Mouse (Mus musculus): ENCODE measurements around the gene Dbil5. TPM values are rescaled to one million over a fixed set of nuclear protein-coding genes. Genes with fewer than 3 reads are reported as not detected.

Dbil5 gene
- polyA plus RNA-seq, 1 experiment from 2014 or later = not detected

DNA sequence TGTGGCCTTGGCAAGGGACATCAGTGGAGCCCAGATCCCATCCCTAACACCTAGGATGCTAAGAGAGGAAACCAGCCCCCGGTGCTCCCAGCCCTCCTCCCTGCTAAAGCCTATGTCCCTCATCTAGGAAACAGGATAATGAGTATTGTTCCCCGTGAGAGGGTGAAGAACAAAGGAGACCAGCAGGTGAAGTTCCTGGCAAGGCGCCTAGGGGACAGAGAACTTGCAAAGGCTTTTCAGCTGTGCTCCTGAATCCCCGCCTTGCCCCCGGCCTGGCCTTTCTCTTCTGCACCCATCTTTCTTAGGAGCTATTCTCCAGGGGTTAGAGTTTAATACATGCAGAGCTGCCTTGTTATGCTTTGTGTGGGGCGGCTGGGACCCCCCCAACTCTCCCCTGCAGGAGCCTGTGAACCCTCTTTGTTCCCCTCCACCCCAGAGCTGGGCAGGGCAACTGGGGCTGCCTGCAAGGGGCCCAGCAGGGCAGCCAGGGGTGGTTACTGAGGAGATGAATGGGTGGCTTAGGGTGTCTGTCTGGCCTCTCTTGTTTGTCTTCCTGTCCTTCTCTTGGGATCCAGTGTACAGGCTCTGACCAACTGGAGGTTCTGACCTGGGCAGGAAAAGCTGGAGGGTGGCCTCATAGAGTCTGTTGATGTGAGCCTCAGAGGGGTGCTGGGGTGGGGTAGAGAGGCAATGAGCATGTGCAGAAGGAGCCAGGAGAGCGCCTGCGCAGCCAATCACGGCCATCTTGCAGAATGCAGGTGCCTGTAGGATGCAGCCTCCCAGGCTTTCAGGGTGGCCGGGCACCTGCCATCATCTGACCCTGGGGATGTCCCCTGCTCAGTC lies 43.0 kb downstream of the Dbil5 start:
- Histone ChIP-seq H3K4me1 (replicated peaks; ENCODE audit: control insufficient read depth, insufficient read depth, low read length) (peaks cover 32% of the 10 kb centered on the region), H3K27me3 (ENCODE audit: control insufficient read depth, insufficient read depth, low read length) (no peaks in the 10 kb centered on the region), H3K36me3 (ENCODE audit: control insufficient read depth, insufficient read depth, low read length) (no peaks in the 10 kb centered on the region), H3K4me3 (ENCODE audit: low read depth, low read length) (no peak overlapping the region), H3K9ac (ENCODE audit: low read depth, low read length) (peak overlapping the region; percentile 17; the same call in 1 of the 2 replicates), H3K9me3 (ENCODE audit: control insufficient read depth, low read length) (no peaks in the 10 kb centered on the region), H3K27ac (ENCODE audit: low read depth, low read length) (peak overlapping the region; percentile 49), H3K4me2 (replicated peaks; ENCODE audit: low read depth, low read length) (no peak overlapping the region; the same call in 1 of the 2 replicates)
- ATAC-seq (ENCODE audit: low FRiP score) (no peak), DNase-seq (ENCODE audit: low spot score) (no peak)
- 39% methylated on average over 10 of the region's 10 CpGs for WGBS

DNA sequence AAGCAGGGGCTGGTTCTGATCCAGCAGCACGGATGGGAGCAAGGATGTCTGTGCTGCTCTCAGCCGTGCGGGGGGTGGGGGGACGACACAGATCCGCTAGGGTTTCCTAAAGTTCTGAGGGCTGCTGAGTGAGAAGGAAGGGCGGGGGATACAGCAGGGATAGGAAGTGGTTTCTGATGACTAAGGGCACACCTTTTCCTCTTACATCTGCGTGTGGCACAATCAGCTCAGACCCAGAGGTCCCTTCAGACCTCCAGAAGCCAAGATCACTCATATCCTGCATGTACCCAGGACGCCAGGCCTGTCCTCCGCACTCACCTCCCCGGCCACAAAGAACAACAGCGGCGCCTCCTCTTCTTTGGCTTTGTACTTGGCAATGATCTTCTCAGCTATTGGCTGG lies 43.8 kb downstream of the Dbil5 start:
- no peaks in the 10 kb centered on the region for H3K36me3 ChIP-seq (ENCODE audit: control insufficient read depth, insufficient read depth, low read length)
- no peaks in the 10 kb centered on the region for H3K9me3 ChIP-seq (ENCODE audit: control insufficient read depth, low read length)
- peak overlapping the region; percentile 4; the same call in 1 of the 2 replicates for H3K27ac ChIP-seq (ENCODE audit: low read depth, low read length)
- 72% methylated on average over 12 of the region's 12 CpGs for WGBS
- H3K27me3 ChIP-seq (ENCODE audit: control insufficient read depth, insufficient read depth, low read length) = no peaks in the 10 kb centered on the region
- H3K4me3 ChIP-seq (ENCODE audit: low read depth, low read length) = no peak overlapping the region
- DNase-seq (ENCODE audit: low spot score) (no peak), ATAC-seq (ENCODE audit: low FRiP score) (no peak)
- H3K4me2 ChIP-seq (replicated peaks; ENCODE audit: low read depth, low read length) = no peak overlapping the region
- no peak overlapping the region for H3K9ac ChIP-seq (ENCODE audit: low read depth, low read length)
- H3K4me1 ChIP-seq (replicated peaks; ENCODE audit: control insufficient read depth, insufficient read depth, low read length) = peaks cover 33% of the 10 kb centered on the region

DNA sequence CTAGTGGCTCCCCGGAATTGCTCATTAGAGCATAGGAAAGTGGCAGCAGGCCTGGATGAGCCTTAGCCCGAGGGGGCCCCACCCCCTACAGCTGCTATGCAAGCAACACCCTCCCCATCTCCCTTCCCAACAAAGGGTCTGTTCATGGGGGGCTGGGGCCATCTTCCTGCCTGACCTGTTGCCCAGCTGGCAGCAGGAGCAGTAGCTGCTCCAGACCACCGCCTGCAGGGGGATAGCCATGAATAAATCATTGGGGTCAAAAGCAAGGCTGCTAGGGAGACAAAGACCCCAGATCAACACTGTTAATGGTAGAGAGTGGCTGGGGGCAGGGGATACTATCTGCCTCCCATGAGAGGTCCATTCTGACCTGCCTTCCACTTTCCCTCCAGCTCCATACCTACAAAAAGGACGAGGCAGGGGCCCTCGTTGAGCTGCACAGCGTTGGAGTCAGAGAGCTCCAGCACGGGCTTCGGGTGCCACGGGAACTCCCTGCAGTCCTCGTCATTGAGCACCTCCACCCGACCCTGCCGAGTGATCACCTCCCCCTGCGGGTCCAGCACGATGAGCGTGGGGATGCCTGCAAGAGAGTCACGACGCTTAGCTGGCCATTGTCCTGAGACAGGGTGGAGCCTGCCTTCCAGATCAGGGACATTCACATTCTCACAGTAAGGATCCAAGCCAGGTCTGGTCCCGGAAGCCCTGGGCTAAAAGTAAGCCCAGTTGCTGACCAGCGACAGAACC lies 45.4 kb downstream of the Dbil5 start:
- peak overlapping the region; percentile 74 for H3K27ac ChIP-seq (ENCODE audit: low read depth, low read length)
- H3K9ac ChIP-seq (ENCODE audit: low read depth, low read length) = peak overlapping the region; percentile 49
- H3K9me3 ChIP-seq (ENCODE audit: control insufficient read depth, low read length) = no peaks in the 10 kb centered on the region
- no peak overlapping the region for H3K4me3 ChIP-seq (ENCODE audit: low read depth, low read length)
- H3K4me2 ChIP-seq (replicated peaks; ENCODE audit: low read depth, low read length) = peak overlapping the region; percentile 31
- peaks cover 37% of the 10 kb centered on the region for H3K4me1 ChIP-seq (replicated peaks; ENCODE audit: control insufficient read depth, insufficient read depth, low read length)
- 5% methylated on average over 19 of the region's 19 CpGs for WGBS
- H3K27me3 ChIP-seq (ENCODE audit: control insufficient read depth, insufficient read depth, low read length) = no peaks in the 10 kb centered on the region
- peak; percentile 81 for ATAC-seq (ENCODE audit: low FRiP score)
- peak; percentile 72 for DNase-seq (ENCODE audit: low spot score)
- no peaks in the 10 kb centered on the region for H3K36me3 ChIP-seq (ENCODE audit: control insufficient read depth, insufficient read depth, low read length)

DNA sequence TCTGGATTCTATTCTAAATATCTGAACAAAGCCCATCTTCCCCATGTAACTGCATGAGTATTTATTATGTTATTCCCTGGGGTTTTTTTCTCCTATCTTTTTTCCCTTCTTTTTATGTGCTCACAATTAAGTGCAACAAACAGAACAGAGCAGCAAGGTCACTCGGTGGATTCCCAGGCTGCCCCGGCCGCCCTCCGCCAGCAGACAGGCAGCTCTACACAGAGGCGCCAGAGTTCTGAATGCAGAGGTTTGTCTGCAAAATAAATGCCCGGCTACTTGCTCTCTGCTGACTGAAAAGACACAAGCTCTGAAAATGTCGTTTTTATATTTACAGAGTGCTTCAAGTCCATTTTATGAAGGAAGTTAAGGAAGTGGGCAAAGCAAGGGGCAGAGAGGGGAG lies 50.1 kb downstream of the Dbil5 start:
- no peaks in the 10 kb centered on the region for H3K27me3 ChIP-seq (ENCODE audit: control insufficient read depth, insufficient read depth, low read length)
- H3K9me3 ChIP-seq (ENCODE audit: control insufficient read depth, low read length) = no peaks in the 10 kb centered on the region
- H3K4me3 ChIP-seq (ENCODE audit: low read depth, low read length) = no peak overlapping the region
- H3K36me3 ChIP-seq (ENCODE audit: control insufficient read depth, insufficient read depth, low read length) = no peaks in the 10 kb centered on the region
- H3K9ac ChIP-seq (ENCODE audit: low read depth, low read length) = peak overlapping the region; percentile 42; the same call in 1 of the 2 replicates
- no peak overlapping the region for H3K4me2 ChIP-seq (replicated peaks; ENCODE audit: low read depth, low read length)
- no peak for DNase-seq (ENCODE audit: low spot score)
- ATAC-seq (ENCODE audit: low FRiP score) = no peak
- peak overlapping the region; percentile 84 for H3K27ac ChIP-seq (ENCODE audit: low read depth, low read length)
- H3K4me1 ChIP-seq (replicated peaks; ENCODE audit: control insufficient read depth, insufficient read depth, low read length) = peaks cover 20% of the 10 kb centered on the region
- 36% methylated on average over 7 of the region's 7 CpGs for WGBS

DNA sequence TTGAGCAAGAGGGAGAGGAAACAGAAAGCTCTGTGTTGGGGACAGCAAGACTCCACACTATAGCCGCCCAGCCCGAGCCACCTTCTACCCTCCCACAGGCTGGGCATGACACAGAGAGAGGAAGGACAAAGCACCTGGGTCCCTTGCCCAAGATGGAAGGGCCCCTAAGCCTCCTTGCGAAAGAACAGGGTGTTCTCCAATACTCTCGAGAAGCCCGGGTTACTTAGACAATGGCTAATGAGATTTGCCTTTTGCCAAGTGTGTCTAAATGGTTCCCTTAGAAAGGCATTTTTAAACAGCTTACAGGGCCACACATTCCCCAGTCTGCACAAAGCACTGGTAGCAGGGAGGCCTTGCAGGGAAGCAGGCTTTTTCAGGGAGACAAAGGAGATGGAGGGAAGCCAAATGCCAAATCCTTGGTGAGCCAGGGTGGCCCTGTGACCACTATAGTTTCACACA lies 50.6 kb downstream of the Dbil5 start:
- WGBS = 27% methylated on average over 5 of the region's 5 CpGs
- Histone ChIP-seq H3K9me3 (ENCODE audit: control insufficient read depth, low read length) (no peaks in the 10 kb centered on the region), H3K27me3 (ENCODE audit: control insufficient read depth, insufficient read depth, low read length) (no peaks in the 10 kb centered on the region), H3K36me3 (ENCODE audit: control insufficient read depth, insufficient read depth, low read length) (no peaks in the 10 kb centered on the region), H3K4me1 (replicated peaks; ENCODE audit: control insufficient read depth, insufficient read depth, low read length) (peaks cover 15% of the 10 kb centered on the region), H3K4me3 (ENCODE audit: low read depth, low read length) (no peak overlapping the region), H3K27ac (ENCODE audit: low read depth, low read length) (peak overlapping the region; percentile 84), H3K4me2 (replicated peaks; ENCODE audit: low read depth, low read length) (no peak overlapping the region), H3K9ac (ENCODE audit: low read depth, low read length) (peak overlapping the region; percentile 42)
- peak; percentile 55 for ATAC-seq (ENCODE audit: low FRiP score)
- no peak for DNase-seq (ENCODE audit: low spot score)

Other genes with a start within 250 kb of the Dbil5 start
- gene 1700016K19Rik, start 217.7 kb upstream of the Dbil5 start, polyA plus RNA-seq (2014; fragmentation: Nextera tagmentation; extraction: Ambion mirVana) = 3.1 and 3.6 TPM in 2 replicates
- 12.9 and 14.6 TPM in 2 replicates for gene Rflnb, start 189.8 kb upstream of the Dbil5 start, polyA plus RNA-seq (2014; fragmentation: Nextera tagmentation; extraction: Ambion mirVana)
- 49.8 and 51.8 TPM in 2 replicates for gene Vps53, start 38.0 kb upstream of the Dbil5 start, polyA plus RNA-seq (2014; fragmentation: Nextera tagmentation; extraction: Ambion mirVana)
- gene Fam57a, start 37.9 kb upstream of the Dbil5 start, polyA plus RNA-seq (2014; fragmentation: Nextera tagmentation; extraction: Ambion mirVana) = 31.9 and 33.2 TPM in 2 replicates
- 31.4 and 36.8 TPM in 2 replicates for gene Gemin4, start 56 bp downstream of the Dbil5 start, polyA plus RNA-seq (2014; fragmentation: Nextera tagmentation; extraction: Ambion mirVana)
- 21.9 and 22.4 TPM in 2 replicates for gene Mrm3, start 26.1 kb downstream of the Dbil5 start, polyA plus RNA-seq (2014; fragmentation: Nextera tagmentation; extraction: Ambion mirVana)
- gene Glod4, start 26.1 kb downstream of the Dbil5 start, polyA plus RNA-seq (2014; fragmentation: Nextera tagmentation; extraction: Ambion mirVana) = 132 and 140 TPM in 2 replicates
- 40.0 and 45.2 TPM in 2 replicates for gene Nxn, start 181.5 kb downstream of the Dbil5 start, polyA plus RNA-seq (2014; fragmentation: Nextera tagmentation; extraction: Ambion mirVana)
- gene Timm22, start 189.3 kb downstream of the Dbil5 start, polyA plus RNA-seq (2014; fragmentation: Nextera tagmentation; extraction: Ambion mirVana) = 113 and 116 TPM in 2 replicates